Mouse (Mus musculus) urinary bladder, postnatal 4 days (tissue): ENCODE data around the gene Cab39l.
A peak's percentile ranks its signal among the peaks of the same experiment; 100 is the strongest.
"Not testable (repeated sequence)": the region's sequence is repeated elsewhere in the genome, so short reads cannot be mapped to it uniquely, and the experiment has no call there.

Source experiments
- DNase-seq, 2 experiments: peaks; one replicate each; pipeline ENCODE4 v3.0.0; 2021 to 2022; ENCODE audit warnings: low spot score in 2 of 2

Gene Cab39l

DNA sequence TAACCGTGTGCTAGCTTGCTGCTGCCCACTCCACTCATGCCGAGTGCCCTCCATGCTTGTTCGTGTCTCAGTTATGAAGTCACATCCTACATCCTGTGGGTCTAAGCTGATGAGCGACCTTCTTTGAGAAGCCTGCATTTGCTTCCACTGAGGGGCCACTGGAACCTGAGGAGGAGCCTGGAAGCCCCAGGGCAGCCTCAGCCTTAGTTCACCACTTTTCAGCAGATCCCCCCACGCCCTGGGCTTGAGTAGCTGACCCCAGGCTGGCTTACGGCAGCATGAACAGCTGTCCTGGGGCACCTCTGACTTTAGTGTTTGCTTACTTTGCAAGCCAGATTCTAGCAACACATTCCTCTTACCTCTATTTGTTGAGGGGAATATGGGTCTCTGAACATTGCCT, 126.0 kb downstream of the Cab39l start:
- peak in 1 of 2 experiments; percentile 57 for DNase-seq

DNA sequence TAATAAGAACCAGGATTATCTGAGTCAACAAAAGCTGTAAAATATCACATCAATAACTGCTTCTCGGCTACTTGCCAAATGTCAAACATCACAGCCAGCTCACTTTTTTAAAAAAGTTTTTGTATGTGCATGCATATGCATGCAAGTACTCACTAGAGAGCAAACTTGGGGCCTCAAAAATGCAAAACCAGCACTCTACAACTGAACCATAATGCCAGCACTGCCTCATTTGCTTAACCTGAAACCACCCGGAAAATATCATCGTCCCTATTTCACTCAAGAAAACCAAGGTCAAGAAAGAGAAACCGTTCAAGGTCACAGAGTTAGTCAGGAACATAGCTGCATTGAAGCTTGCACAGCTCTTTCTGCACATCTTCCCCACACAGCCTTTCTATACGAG, 135.6 kb downstream of the Cab39l start:
- DNase-seq: no peak

DNA sequence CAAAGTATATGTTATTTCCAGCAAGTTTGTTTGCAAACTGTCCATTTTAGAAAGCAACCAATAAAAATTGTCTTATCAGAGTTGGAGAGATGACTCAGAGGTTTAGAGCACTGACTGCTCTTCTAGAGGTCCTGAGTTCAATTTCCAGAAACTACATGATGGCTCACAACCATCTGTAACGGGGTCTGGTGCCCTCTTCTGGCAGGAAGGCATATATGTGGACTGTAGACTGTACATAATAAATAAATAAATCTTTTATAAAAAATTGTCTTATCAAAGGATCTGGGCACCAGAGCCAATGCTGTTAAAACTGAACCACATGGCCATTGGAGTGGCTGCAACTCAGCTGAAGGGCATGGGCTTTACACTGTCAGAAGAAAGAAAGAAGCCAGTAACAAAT, 149.8 kb downstream of the Cab39l start:
- DNase-seq: no peak

DNA sequence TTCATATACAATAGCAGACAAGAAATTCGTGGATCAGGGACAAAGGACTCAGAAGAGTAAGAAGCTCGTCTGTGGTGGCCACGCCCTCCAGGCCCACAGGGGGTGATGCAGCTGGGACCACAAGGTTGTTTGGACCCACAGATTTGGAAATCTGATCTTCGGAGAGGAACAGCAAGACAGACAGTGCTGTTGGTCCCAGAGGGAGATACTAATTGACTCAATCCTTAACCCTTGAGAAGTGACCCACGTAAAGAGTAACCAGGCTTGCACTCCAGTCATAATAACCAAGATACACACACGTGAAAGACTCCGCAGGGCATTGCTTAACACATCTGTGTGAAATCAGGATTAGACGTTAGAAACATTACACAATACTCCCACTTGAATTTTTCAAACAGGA, 151.1 kb downstream of the Cab39l start:
- DNase-seq: no peak

DNA sequence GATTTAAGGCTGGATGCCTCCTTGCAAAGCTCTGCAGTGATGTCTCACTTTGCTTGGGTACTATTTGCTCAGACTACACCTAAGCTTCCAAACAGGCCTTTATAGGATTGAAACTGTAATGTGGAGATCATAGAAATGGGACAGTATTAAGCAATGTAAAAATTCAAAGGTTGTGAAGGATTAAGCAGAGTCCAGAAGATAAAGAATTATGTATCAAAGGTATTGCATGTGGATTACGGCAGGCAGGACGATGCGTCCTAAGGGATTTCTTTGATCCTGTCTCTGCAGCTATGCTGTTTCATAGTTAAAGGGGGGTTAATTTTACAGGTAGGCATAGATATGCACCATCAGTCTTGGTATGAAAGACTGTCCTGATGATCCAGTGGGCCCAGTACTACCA, 151.8 kb downstream of the Cab39l start:
- no peak for DNase-seq

DNA sequence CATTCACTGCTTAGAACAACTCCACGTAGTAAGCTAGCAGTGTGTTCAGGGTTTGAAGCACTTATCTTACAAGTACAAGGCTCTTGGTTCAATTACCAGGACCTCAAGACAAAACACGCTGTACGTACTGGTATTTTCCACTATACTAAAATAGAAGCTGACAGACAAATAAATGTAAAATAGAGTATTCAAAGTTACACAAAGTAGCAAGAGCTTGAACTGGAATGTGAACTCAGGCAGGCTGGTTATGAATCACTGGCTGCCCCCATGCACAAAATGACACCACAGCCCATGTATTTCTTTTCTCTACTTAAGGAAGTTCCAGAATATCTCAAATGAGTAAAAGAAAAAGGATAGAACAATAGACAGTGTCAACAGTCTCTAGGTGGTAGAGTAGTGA, 154.2 kb downstream of the Cab39l start:
- no peak for DNase-seq

DNA sequence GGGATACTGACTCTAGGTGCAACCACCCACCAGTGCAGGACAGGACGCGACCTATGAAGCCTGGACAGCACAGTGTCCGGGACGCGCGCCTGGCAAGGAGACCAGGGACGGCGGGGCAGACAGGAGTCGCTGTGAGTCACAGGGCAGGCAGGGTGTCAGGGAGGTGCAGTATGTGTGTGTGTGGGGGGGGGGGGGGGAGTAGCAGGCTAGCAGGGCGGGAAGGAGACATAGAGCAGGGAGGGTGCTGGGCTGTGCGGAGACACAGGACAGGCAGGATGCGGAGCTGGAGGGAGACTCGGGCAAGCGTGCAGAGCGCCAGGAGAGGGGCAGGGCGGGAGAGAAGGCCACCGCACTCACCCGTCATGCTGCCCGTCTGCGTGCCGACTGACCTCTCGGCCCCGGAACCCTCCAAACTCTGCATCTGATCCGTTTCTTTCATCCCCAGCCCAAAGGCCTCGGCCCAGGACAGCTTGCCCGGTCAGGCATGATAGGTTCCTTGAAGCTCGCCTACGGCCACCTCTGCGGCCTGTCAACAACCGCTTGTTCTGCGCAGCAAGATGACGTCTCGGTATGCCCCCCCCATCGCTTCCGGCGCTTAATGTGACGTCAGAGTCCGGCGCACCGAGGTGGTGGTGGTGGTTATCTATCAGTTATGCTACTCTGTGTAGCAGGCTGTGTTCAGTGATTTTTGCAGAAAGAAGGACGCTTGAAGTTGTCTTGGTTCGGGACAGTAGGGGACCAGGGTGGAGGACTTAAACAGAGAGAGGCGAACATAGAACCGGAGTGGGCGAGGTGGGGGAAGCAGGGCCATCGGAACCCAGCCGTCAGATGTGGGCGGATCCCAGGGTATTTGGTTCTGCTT, 156.9 kb downstream of the Cab39l start, which contains the start of gene Cdadc1:
Cdadc1 (minus strand) TSS at position 562 of the 862 bp plus-strand sequence.
- peak; percentile 91 to 97 for DNase-seq

DNA sequence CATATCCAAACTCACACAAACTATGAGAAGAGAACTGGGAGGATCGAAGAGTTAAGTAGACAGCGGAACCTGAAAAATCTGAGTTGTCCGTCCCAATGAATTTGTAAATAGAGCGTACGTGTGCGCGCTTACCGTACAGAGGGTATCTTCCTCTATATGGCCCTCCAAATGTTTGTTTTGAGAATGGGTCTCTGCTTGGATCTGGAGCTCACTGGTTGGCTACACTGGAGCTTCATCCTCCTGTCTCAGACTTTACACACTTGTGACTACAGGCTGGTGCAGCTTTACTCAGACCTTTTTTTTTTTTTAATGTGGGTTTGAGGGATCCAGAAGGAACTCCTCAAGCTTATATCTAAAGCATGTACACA, 157.5 kb downstream of the Cab39l start:
- DNase-seq: no peak

DNA sequence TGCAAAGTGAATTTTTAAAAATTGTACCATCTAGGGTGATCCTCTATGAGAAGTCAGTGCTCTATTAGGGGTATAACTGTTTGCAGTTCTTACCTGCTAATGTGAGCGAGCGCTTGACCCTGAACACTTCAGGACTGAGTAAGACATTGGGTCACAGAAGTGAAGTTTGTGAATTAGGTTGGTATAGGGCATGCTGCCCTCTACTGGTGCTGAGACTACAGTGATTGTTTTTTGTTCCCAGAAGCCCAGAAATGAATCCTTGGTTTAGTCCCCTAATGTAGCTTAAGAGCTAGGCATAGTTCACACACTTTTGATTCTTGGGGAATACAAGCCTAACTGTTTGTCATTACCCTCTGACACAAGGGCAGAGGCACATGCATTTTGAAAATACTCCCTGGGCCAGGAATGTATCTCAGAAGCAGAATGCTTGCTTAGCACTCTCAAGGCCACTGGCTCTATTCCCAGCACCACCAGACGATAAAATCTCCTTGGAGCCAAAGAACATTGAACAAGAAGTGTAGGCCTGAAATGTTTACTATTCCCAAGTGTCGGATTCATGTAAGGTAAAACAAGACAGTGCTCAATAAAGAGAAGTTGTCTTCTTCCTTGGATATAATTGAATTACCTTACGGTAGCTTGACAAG, 163.4 kb downstream of the Cab39l start:
- no peak for DNase-seq

DNA sequence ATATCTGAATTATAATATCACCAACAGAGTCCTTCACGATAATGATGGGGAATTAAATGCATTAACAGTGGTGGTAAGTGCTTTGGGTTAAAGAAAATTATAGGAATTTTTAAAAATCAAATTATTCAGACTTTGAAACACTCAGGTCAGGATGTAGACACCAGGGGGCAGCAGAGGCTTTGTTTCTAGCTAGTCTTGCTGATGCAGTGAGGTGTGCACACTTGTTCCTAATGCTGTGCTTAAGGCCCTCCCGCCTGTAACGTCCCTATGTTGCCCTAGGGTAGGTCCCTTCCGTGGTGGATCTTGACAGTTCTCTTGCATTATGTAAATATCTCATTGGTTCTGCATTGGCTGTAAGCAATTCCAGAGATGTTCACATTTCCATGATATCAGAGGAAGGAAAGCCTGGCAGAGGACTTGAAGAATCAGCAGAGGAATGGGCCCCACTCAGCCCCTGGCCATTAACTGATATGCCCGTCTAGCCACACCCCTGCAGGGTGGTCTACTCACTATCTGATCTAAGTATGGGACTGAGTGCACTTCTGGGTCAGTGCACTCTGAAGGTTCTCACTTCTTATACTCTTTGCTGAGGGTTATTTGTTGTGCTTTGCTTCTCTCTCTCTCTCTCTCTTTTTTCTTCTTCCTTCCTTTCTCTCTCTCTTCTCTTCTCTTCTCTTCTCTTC, 165.0 kb downstream of the Cab39l start:
- DNase-seq: peak in 1 of 2 experiments; percentile 80

DNA sequence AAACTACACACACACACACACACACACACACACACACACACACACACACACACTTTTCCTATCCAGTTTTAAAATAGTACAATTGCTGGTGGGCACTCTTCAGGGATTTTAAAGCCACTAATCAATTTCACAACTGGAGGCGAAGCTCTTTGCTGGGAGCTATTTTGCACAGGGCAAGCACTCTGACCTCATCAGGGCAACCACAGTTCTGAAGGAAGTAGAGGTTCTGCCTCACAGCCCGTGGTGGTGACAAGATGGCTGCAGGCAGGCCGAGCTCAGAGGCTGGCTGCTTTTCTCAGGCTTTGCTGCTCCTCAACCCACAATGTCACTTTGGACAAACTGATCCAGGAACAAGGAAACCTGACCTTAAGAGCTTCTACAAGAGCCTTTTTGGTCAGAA, 166.2 kb downstream of the Cab39l start:
- DNase-seq: no peak

DNA sequence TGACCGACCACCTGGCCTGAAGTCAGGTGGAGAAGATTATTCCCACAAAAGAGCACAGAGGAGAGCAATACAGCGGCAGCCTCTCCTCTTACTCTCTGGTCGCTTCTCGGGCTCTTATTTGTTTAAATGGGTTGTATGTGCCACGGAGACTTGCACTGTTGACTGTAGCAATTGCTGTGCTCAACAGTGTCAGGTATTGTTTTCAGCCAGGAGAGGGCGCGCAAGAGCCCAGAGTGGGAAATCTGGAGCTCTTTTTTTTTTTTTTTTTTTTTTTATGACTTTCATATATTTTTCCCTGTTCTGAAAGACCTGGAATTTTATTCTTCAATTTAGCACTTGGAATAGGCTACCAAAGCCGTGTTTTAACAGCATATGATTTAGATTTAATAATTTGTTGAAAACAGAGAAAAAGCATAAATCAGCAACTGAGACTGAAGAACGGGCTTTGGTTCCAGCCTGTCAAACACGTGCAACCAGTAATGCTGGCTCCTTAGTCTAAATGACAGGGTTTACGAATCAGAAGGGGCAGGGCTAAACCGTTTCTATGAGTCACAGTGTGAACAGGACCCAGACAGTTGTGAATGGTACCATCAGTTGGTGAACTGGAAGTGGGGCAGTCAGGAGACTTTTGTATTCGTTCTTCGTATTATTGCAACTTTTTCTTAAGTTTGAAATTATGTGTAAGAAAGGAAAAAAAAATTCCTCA, 172.3 kb downstream of the Cab39l start:
- peak in 1 of 2 experiments; percentile 72 for DNase-seq

DNA sequence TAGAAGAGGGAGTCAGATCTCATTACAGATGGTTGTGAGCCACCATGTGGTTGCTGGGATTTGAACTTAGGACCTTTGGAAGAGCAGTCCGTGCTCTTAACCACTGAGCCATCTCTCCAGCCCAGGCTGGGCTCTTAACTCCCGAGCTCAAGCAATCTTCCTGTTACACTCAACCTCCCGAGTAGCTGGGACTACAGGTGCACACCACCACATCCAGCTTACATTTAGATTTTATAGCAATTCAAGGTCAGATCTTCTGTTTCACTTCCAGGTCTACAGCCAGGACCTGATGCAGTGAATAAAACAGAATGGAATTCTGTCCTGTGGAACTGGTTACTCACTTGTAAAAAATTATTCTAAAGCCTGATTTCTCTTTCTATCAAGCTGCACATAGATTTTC, 173.4 kb downstream of the Cab39l start:
- DNase-seq: not testable (repeated sequence)

DNA sequence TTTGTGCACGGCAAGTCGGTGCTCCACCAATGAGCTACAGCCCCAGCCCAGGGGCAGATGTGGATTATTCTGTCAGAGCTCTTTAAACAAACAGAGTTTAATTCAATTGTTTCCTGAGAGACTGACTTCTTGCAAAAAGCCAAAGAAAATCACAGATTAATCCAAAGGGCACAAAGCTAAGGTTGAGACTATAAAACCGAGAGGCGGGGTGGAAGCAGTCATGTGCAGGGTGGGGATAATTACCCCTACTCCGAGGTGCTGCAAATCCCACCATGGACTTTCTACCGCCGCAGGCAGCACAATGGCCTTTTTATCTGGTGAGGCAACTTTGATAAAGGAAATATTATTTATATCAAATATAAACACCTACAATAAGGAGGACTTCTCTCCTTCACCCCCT, 176.0 kb downstream of the Cab39l start:
- DNase-seq: no peak

DNA sequence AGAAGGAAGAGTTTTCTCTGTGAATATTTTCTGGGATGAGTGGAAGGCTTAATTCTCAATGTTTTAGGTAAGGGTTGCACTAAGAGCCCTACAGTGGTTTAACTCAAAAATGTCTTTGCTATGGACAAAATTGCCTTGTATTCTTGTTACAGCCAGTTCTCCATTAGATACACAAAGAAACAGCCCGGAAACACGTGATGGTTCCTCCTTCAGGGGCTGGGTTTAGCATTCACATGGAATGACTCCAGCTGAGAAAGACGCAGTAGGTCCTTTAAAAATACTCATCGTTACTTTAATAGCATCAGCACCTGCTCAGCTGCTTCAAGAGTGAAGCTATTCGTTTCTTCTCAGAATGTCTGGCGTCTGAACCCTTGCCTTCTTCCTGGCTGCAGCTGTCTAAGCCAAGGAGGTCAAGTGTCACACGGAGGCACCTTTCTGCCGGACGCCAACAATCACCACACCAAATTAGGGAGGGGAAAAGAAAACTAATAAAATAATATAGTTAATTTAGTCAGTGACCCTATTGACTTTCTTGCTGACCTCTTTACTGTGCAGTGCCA, 183.6 kb downstream of the Cab39l start:
- DNase-seq: no peak

DNA sequence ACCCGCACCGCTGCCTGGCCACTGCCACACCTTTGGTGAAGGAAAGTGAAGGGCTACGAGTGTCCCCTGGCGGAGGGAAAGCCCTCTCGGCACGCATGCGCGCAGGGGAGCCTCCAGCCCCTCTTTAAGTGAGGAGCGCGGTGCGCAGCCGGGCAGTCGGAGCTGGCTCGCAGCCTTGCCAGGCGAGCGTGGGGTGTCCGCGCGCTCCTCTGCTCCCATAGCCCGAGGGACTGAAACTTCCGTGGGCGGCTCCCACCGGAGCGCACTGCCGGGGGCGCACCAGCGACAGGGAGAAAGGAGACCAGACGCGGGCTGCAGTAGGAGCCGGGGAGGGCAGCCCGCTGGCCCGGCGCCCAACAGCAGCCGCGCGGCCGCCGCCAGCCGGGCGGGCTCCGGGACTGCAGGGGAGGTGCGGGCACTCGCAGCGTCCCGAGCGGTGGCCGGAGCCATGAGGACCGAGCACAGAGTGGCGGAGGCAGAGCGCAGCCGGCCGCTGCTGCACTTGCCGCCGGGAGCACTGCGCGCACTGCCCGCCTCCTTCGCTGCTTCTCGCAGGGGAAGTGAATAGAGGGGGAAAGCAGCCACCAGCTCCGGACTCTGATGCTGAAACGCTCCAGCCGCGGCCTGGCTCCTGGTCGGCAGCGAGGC, 184.5 kb downstream of the Cab39l start, which contains the start of gene Shisa2:
Shisa2 (plus strand) TSS at position 151 of the 648 bp plus-strand sequence.
- peak; percentile 79 to 80 for DNase-seq

DNA sequence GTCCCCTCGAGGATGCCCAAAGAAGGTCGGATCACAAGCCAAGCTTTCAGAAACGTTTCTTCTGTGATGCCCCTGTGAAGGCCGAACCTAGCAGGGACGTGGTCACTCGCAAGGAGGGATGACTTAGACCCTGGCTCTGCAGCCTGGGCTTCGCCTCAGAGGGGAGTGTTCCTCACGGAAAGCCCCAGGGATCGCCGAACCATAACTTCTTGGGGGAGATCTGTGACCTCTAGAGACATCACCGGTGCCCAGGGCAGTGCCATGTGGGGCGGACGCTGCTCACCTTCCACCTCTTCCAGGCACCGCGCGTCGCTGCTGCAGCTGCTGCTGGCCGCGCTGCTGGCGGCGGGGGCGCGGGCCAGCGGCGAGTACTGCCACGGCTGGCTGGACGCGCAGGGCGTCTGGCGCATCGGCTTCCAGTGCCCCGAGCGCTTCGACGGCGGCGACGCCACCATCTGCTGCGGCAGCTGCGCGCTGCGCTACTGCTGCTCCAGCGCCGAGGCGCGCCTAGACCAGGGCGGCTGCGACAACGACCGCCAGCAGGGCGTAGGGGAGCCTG, 185.1 kb downstream of the Cab39l start:
- DNase-seq: no peak

DNA sequence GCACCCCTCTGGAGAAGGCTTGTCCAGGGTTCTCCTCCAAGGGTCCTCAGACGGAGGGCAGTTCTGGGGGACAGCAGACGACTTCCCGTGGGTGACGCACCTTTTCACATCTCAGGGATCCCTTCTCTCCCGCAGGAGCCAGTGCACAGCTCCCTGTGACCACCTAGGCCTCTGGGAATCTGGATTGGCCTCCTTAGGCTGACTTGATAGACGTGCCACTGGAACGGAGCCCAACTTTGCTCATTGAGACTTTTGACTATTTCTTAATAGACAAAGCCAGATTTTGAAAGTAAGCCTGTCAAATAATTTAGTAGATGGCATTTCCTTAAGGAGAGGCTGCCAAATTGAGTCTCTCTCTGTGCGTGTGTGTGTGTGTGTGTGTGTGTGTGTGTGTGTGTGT, 185.9 kb downstream of the Cab39l start:
- no peak for DNase-seq

DNA sequence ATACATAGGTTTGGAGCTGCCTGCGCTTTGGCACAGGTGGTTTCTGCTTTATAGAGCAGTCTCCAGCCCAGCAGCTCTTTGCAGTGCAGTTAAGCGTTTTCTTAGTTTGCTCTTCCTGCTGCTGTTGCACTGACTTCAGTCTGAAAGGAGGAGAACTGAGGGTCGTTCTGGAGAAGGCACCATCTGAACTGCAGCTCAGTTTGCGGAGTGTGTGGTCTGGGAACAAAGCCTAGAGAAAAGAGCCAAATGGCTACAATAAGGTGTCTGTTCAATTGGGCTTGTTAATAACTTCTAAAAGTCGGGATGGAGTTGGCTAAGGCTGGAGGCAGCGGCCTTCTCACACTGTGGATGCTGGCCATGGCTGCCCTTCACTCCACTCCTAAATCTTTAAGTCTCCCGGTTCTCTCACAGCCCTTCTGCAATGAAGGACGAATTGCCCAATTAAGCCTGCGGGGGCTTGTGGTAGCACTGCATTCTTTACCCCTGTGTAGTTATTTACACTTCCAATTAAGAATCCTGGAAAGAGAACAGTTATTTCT, 186.4 kb downstream of the Cab39l start:
- no peak for DNase-seq

DNA sequence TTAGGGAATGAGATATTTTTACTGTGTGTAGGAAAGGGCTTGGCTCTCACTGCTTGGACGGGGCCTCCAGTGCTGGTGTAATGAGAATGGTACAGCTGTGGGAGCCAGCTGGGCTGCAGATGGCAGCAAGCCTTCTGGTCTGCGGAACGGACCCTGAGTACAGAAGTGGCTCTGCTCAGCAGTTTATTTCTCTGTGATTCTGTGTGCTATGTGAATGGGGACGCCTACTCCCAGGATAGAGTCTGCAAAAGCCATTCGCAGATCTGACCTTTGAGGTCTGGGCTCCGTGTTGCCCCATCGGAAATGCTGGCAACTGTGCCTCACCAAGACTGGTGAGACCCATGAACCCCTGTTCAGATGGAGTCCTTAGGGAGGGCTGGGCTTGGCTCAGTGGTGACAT, 187.1 kb downstream of the Cab39l start:
- DNase-seq: no peak

DNA sequence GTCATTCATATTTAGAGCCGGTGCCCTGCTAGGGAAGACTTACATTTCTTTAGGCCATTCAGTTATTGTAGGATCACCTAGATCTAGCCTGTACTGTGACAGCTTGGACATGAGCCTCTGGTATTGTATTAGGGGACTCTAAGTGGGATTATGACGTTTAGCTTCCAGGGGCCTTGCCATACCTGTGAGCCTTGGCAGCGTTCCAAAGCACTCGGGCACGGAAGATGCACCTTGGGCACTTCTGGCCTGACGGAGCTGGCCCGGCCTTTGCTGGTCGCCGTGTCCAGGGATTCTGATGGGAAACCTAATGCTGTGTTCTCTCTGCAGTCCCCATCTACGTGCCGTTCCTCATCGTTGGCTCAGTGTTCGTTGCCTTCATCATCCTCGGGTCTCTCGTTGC, 188.5 kb downstream of the Cab39l start:
- no peak for DNase-seq
